Mouse (Mus musculus): ENCODE data around the gene Sbno2. TPM values are rescaled to one million over a fixed set of nuclear protein-coding genes. Genes with fewer than 3 reads are reported as not detected.

The Sbno2 gene
- polyA plus RNA-seq, 1 experiment, result 29.4 TPM

GRCm38 (mm10) chr10:80025044-80025347, 80.4 kb downstream of the Sbno2 start:
- H3ac ChIP-seq (ENCODE audit: control insufficient read depth, insufficient read length, low read depth), result no peak overlapping the region
- H3K4me3 ChIP-seq (ENCODE audit: insufficient read depth, poor library complexity, severe bottlenecking), result no peak overlapping the region
- no peaks in the 10 kb centered on the region for H3K79me2 ChIP-seq (ENCODE audit: control insufficient read depth, insufficient read depth)
- H3K27me3 ChIP-seq (ENCODE audit: control insufficient read depth, insufficient read depth, insufficient read length), result no peaks in the 10 kb centered on the region
- TF ChIP-seq FOSL1 (IDR thresholded peaks at IDR 0.05; ENCODE audit: insufficient read depth, low read length, poor library complexity, severe bottlenecking) (no peak), MYOG (IDR thresholded peaks at IDR 0.05; ENCODE audit: control insufficient read depth, extremely low read depth, insufficient read length) (no peak), USF1 (IDR thresholded peaks at IDR 0.05; ENCODE audit: low read depth) (no peak), MYOD1 (IDR thresholded peaks at IDR 0.05; ENCODE audit: control insufficient read depth, insufficient read length, low read depth) (no peak), CTCF (IDR thresholded peaks at IDR 0.05; ENCODE audit: control insufficient read depth, insufficient read depth, insufficient read length) (no peak), CEBPB (IDR thresholded peaks at IDR 0.05; ENCODE audit: low read depth) (no peak), MAX (IDR thresholded peaks at IDR 0.05) (no peak)
- no peaks in the 10 kb centered on the region for H3K79me3 ChIP-seq (ENCODE audit: low read depth)
- no peaks in the 10 kb centered on the region for H3K36me3 ChIP-seq (ENCODE audit: control insufficient read depth, insufficient read depth)

- H3ac ChIP-seq (ENCODE audit: control insufficient read depth, insufficient read length, low read depth), result peak overlapping the region; percentile 19
- H3K4me3 ChIP-seq (ENCODE audit: insufficient read depth, poor library complexity, severe bottlenecking), result no peak overlapping the region
- TF ChIP-seq MAX (IDR thresholded peaks at IDR 0.05) (no peak), CTCF (IDR thresholded peaks at IDR 0.05; ENCODE audit: control insufficient read depth, insufficient read depth, insufficient read length) (no peak), MYOD1 (IDR thresholded peaks at IDR 0.05; ENCODE audit: control insufficient read depth, insufficient read length, low read depth) (no peak), CEBPB (IDR thresholded peaks at IDR 0.05; ENCODE audit: low read depth) (no peak), USF1 (IDR thresholded peaks at IDR 0.05; ENCODE audit: low read depth) (no peak), FOSL1 (IDR thresholded peaks at IDR 0.05; ENCODE audit: insufficient read depth, low read length, poor library complexity, severe bottlenecking) (no peak), MYOG (IDR thresholded peaks at IDR 0.05; ENCODE audit: control insufficient read depth, extremely low read depth, insufficient read length) (no peak)
- H3K27me3 ChIP-seq (ENCODE audit: control insufficient read depth, insufficient read depth, insufficient read length), result no peaks in the 10 kb centered on the region
- H3K79me2 ChIP-seq (ENCODE audit: control insufficient read depth, insufficient read depth), result no peaks in the 10 kb centered on the region
- H3K79me3 ChIP-seq (ENCODE audit: low read depth), result no peaks in the 10 kb centered on the region
- no peaks in the 10 kb centered on the region for H3K36me3 ChIP-seq (ENCODE audit: control insufficient read depth, insufficient read depth)
These were observed 80.9 kb downstream of the Sbno2 start for GRCm38 (mm10) chr10:80024229-80025043.

- H3K27me3 ChIP-seq (ENCODE audit: control insufficient read depth, insufficient read depth, insufficient read length), result no peaks in the 10 kb centered on the region
- H3K79me3 ChIP-seq (ENCODE audit: low read depth), result no peaks in the 10 kb centered on the region
- no peaks in the 10 kb centered on the region for H3K36me3 ChIP-seq (ENCODE audit: control insufficient read depth, insufficient read depth)
- TF ChIP-seq CTCF (IDR thresholded peaks at IDR 0.05; ENCODE audit: control insufficient read depth, insufficient read depth, insufficient read length), result no peak
- no peak for TF ChIP-seq MYOG (IDR thresholded peaks at IDR 0.05; ENCODE audit: control insufficient read depth, extremely low read depth, insufficient read length)
- TF ChIP-seq MAX (IDR thresholded peaks at IDR 0.05), result peak; percentile 63
- no peak overlapping the region for H3K4me3 ChIP-seq (ENCODE audit: insufficient read depth, poor library complexity, severe bottlenecking)
- H3K79me2 ChIP-seq (ENCODE audit: control insufficient read depth, insufficient read depth), result no peaks in the 10 kb centered on the region
- no peak overlapping the region for H3ac ChIP-seq (ENCODE audit: control insufficient read depth, insufficient read length, low read depth)
These were observed 81.6 kb downstream of the Sbno2 start for GRCm38 (mm10) chr10:80023758-80024157.

- Histone ChIP-seq H3K27me3 (ENCODE audit: control insufficient read depth, insufficient read depth, insufficient read length) (no peaks in the 10 kb centered on the region), H3ac (ENCODE audit: control insufficient read depth, insufficient read length, low read depth) (no peak overlapping the region), H3K79me3 (ENCODE audit: low read depth) (no peaks in the 10 kb centered on the region), H3K79me2 (ENCODE audit: control insufficient read depth, insufficient read depth) (no peaks in the 10 kb centered on the region), H3K36me3 (ENCODE audit: control insufficient read depth, insufficient read depth) (no peaks in the 10 kb centered on the region), H3K4me3 (ENCODE audit: insufficient read depth, poor library complexity, severe bottlenecking) (no peak overlapping the region)
- TF ChIP-seq MAX (IDR thresholded peaks at IDR 0.05) (no peak), CEBPB (IDR thresholded peaks at IDR 0.05; ENCODE audit: low read depth) (no peak), USF1 (IDR thresholded peaks at IDR 0.05; ENCODE audit: low read depth) (no peak), MYOG (IDR thresholded peaks at IDR 0.05; ENCODE audit: control insufficient read depth, extremely low read depth, insufficient read length) (no peak), MYOD1 (IDR thresholded peaks at IDR 0.05; ENCODE audit: control insufficient read depth, insufficient read length, low read depth) (no peak), CTCF (IDR thresholded peaks at IDR 0.05; ENCODE audit: control insufficient read depth, insufficient read depth, insufficient read length) (no peak), FOSL1 (IDR thresholded peaks at IDR 0.05; ENCODE audit: insufficient read depth, low read length, poor library complexity, severe bottlenecking) (no peak)
These were observed 82.6 kb downstream of the Sbno2 start for GRCm38 (mm10) chr10:80022806-80023205.

GRCm38 (mm10) chr10:80022164-80022563, 83.2 kb downstream of the Sbno2 start:
- no peaks in the 10 kb centered on the region for H3K36me3 ChIP-seq (ENCODE audit: control insufficient read depth, insufficient read depth)
- no peaks in the 10 kb centered on the region for H3K79me3 ChIP-seq (ENCODE audit: low read depth)
- H3K79me2 ChIP-seq (ENCODE audit: control insufficient read depth, insufficient read depth), result no peaks in the 10 kb centered on the region
- no peak overlapping the region for H3K4me3 ChIP-seq (ENCODE audit: insufficient read depth, poor library complexity, severe bottlenecking)
- TF ChIP-seq MYOD1 (IDR thresholded peaks at IDR 0.05; ENCODE audit: control insufficient read depth, insufficient read length, low read depth) (no peak), USF1 (IDR thresholded peaks at IDR 0.05; ENCODE audit: low read depth) (no peak), FOSL1 (IDR thresholded peaks at IDR 0.05; ENCODE audit: insufficient read depth, low read length, poor library complexity, severe bottlenecking) (no peak), CTCF (IDR thresholded peaks at IDR 0.05; ENCODE audit: control insufficient read depth, insufficient read depth, insufficient read length) (no peak), MYOG (IDR thresholded peaks at IDR 0.05; ENCODE audit: control insufficient read depth, extremely low read depth, insufficient read length) (no peak), MAX (IDR thresholded peaks at IDR 0.05) (no peak), CEBPB (IDR thresholded peaks at IDR 0.05; ENCODE audit: low read depth) (no peak)
- H3K27me3 ChIP-seq (ENCODE audit: control insufficient read depth, insufficient read depth, insufficient read length), result no peaks in the 10 kb centered on the region
- H3ac ChIP-seq (ENCODE audit: control insufficient read depth, insufficient read length, low read depth), result no peak overlapping the region

GRCm38 (mm10) chr10:80021320-80021641, 84.1 kb downstream of the Sbno2 start:
- Histone ChIP-seq H3K79me3 (ENCODE audit: low read depth) (no peaks in the 10 kb centered on the region), H3K36me3 (ENCODE audit: control insufficient read depth, insufficient read depth) (no peaks in the 10 kb centered on the region), H3K4me3 (ENCODE audit: insufficient read depth, poor library complexity, severe bottlenecking) (no peak overlapping the region), H3ac (ENCODE audit: control insufficient read depth, insufficient read length, low read depth) (no peak overlapping the region), H3K79me2 (ENCODE audit: control insufficient read depth, insufficient read depth) (no peaks in the 10 kb centered on the region), H3K27me3 (ENCODE audit: control insufficient read depth, insufficient read depth, insufficient read length) (no peaks in the 10 kb centered on the region)
- TF ChIP-seq FOSL1 (IDR thresholded peaks at IDR 0.05; ENCODE audit: insufficient read depth, low read length, poor library complexity, severe bottlenecking) (no peak), MAX (IDR thresholded peaks at IDR 0.05) (no peak), USF1 (IDR thresholded peaks at IDR 0.05; ENCODE audit: low read depth) (no peak), MYOD1 (IDR thresholded peaks at IDR 0.05; ENCODE audit: control insufficient read depth, insufficient read length, low read depth) (no peak), MYOG (IDR thresholded peaks at IDR 0.05; ENCODE audit: control insufficient read depth, extremely low read depth, insufficient read length) (no peak), CEBPB (IDR thresholded peaks at IDR 0.05; ENCODE audit: low read depth) (no peak), CTCF (IDR thresholded peaks at IDR 0.05; ENCODE audit: control insufficient read depth, insufficient read depth, insufficient read length) (no peak)
